Mouse (Mus musculus) embryonic fibroblast, embryonic 13.5 days (primary cell): ENCODE data around the gene Parp16.

Experiments
- CTCF ChIP-seq: IDR thresholded peaks from 2 replicates; pipeline ENCODE4 v1.5.1; 2011; ENCODE audit warnings: mild to moderate bottlenecking, control low read depth, low read length, moderate library complexity, borderline replicate concordance; ENCODE audit not compliant: insufficient read depth
- POLR2A ChIP-seq: IDR thresholded peaks from 2 replicates; pipeline ENCODE4 v1.6.1; 2011; ENCODE audit warnings: low read depth, mild to moderate bottlenecking, control low read depth, low read length, moderate library complexity

DNA sequence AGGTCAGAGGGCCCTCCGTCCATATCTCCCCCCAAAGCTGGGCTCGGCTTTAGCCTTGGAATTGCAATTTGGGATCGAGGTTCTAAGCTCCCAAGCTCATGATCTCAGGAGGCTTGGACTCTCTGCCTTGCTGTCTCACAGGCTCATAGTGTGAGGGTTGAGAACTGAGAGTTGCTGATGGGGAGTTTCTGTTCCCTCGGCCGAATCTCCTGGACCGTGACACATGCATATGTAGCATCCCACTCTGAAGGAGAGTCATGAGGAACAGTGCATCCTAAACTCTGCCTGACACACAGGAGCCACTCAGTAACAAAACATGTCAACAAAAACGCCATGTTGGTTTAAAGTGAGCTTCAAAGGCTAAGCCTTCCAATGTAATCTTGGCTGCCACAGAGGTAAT is 46.6 kb upstream of the Parp16 start:
- TF ChIP-seq CTCF (no peak), POLR2A (no peak)
